Mouse (Mus musculus): Measurements from ENCODE around the gene Vwa3b. TPM values are rescaled to one million over a fixed set of nuclear protein-coding genes. Genes with fewer than 3 reads are reported as not detected.

Gene Vwa3b
- polyA plus RNA-seq, 1 experiment from 2014 or later = 0.29 TPM

- no peaks in the 10 kb centered on the region for H3K36me3 ChIP-seq
- no peak overlapping the region for H3K4me3 ChIP-seq
- WGBS = 88% methylated on average over 4 of the region's 4 CpGs
- H3K4me1 ChIP-seq (replicated peaks) = no peaks in the 10 kb centered on the region
- no peak overlapping the region for H3K27ac ChIP-seq
- no peak overlapping the region for H3K4me2 ChIP-seq
- ATAC-seq (replicated peaks; ENCODE audit: insufficient number of reproducible peaks, insufficient read depth, low FRiP score, low read depth) = no peak
- no peaks in the 10 kb centered on the region for H3K27me3 ChIP-seq
- H3K9ac ChIP-seq = no peak overlapping the region
- H3K9me3 ChIP-seq (replicated peaks) = no peaks in the 10 kb centered on the region
These were observed 71.7 kb downstream of the Vwa3b start for GRCm38 (mm10) chr1:37098094-37098555.

- Histone ChIP-seq H3K4me2 (no peak overlapping the region), H3K36me3 (no peaks in the 10 kb centered on the region), H3K27me3 (no peaks in the 10 kb centered on the region), H3K4me1 (replicated peaks) (no peaks in the 10 kb centered on the region), H3K4me3 (no peak overlapping the region), H3K9ac (no peak overlapping the region), H3K9me3 (replicated peaks) (no peaks in the 10 kb centered on the region), H3K27ac (no peak overlapping the region)
- ATAC-seq (replicated peaks; ENCODE audit: insufficient number of reproducible peaks, insufficient read depth, low FRiP score, low read depth) = no peak
- 80% methylated on average over 6 of the region's 6 CpGs for WGBS
These were observed 74.0 kb downstream of the Vwa3b start for GRCm38 (mm10) chr1:37100361-37100760.

- no peak for ATAC-seq (replicated peaks; ENCODE audit: insufficient number of reproducible peaks, insufficient read depth, low FRiP score, low read depth)
- Histone ChIP-seq H3K36me3 (no peaks in the 10 kb centered on the region), H3K4me3 (no peak overlapping the region), H3K4me1 (replicated peaks) (no peaks in the 10 kb centered on the region), H3K9me3 (replicated peaks) (no peaks in the 10 kb centered on the region), H3K27me3 (no peaks in the 10 kb centered on the region), H3K27ac (no peak overlapping the region), H3K4me2 (no peak overlapping the region), H3K9ac (no peak overlapping the region)
- 75% methylated on average over 8 of the region's 8 CpGs for WGBS
These were observed 74.6 kb downstream of the Vwa3b start for GRCm38 (mm10) chr1:37101016-37101415.

- Histone ChIP-seq H3K27me3 (no peaks in the 10 kb centered on the region), H3K36me3 (no peaks in the 10 kb centered on the region), H3K4me2 (no peak overlapping the region), H3K9me3 (replicated peaks) (no peaks in the 10 kb centered on the region), H3K4me3 (no peak overlapping the region), H3K9ac (no peak overlapping the region), H3K4me1 (replicated peaks) (no peaks in the 10 kb centered on the region), H3K27ac (no peak overlapping the region)
- 50% methylated on average over 2 of the region's 2 CpGs for WGBS
- ATAC-seq (replicated peaks; ENCODE audit: insufficient number of reproducible peaks, insufficient read depth, low FRiP score, low read depth) = no peak
These were observed 75.3 kb downstream of the Vwa3b start for GRCm38 (mm10) chr1:37101717-37102116.

GRCm38 (mm10) chr1:37105194-37105593, 78.8 kb downstream of the Vwa3b start:
- H3K27ac ChIP-seq = no peak overlapping the region
- no peak overlapping the region for H3K4me2 ChIP-seq
- H3K4me3 ChIP-seq = no peak overlapping the region
- H3K36me3 ChIP-seq = no peaks in the 10 kb centered on the region
- no peak for ATAC-seq (replicated peaks; ENCODE audit: insufficient number of reproducible peaks, insufficient read depth, low FRiP score, low read depth)
- H3K9ac ChIP-seq = no peak overlapping the region
- WGBS = 43% methylated on average over 3 of the region's 3 CpGs
- H3K27me3 ChIP-seq = no peaks in the 10 kb centered on the region
- H3K9me3 ChIP-seq (replicated peaks) = no peaks in the 10 kb centered on the region
- H3K4me1 ChIP-seq (replicated peaks) = peaks cover 4% of the 10 kb centered on the region; the same call in 1 of the 2 replicates

GRCm38 (mm10) chr1:37113781-37114180, 87.4 kb downstream of the Vwa3b start:
- Histone ChIP-seq H3K27ac (no peak overlapping the region), H3K27me3 (no peaks in the 10 kb centered on the region), H3K4me2 (no peak overlapping the region), H3K36me3 (no peaks in the 10 kb centered on the region), H3K4me3 (no peak overlapping the region), H3K9me3 (replicated peaks) (no peaks in the 10 kb centered on the region), H3K4me1 (replicated peaks) (no peaks in the 10 kb centered on the region), H3K9ac (no peak overlapping the region)
- WGBS = 62% methylated on average over 6 of the region's 6 CpGs
- no peak for ATAC-seq (replicated peaks; ENCODE audit: insufficient number of reproducible peaks, insufficient read depth, low FRiP score, low read depth)

- no peaks in the 10 kb centered on the region for H3K27me3 ChIP-seq
- ATAC-seq (replicated peaks; ENCODE audit: insufficient number of reproducible peaks, insufficient read depth, low FRiP score, low read depth) = no peak
- H3K9ac ChIP-seq = no peak overlapping the region
- H3K4me3 ChIP-seq = no peak overlapping the region
- WGBS = 83% methylated on average over 5 of the region's 5 CpGs
- H3K4me1 ChIP-seq (replicated peaks) = no peaks in the 10 kb centered on the region
- no peaks in the 10 kb centered on the region for H3K9me3 ChIP-seq (replicated peaks)
- H3K36me3 ChIP-seq = no peaks in the 10 kb centered on the region
- no peak overlapping the region for H3K27ac ChIP-seq
- no peak overlapping the region for H3K4me2 ChIP-seq
These were observed 89.5 kb downstream of the Vwa3b start for GRCm38 (mm10) chr1:37115847-37116246.

- no peak overlapping the region for H3K27ac ChIP-seq
These were observed 90.2 kb downstream of the Vwa3b start for GRCm38 (mm10) chr1:37116574-37116973.

GRCm38 (mm10) chr1:37117964-37118363, 91.6 kb downstream of the Vwa3b start:
- WGBS = 83% methylated on average over 5 of the region's 5 CpGs
- Histone ChIP-seq H3K9ac (no peak overlapping the region), H3K4me1 (replicated peaks) (no peaks in the 10 kb centered on the region), H3K4me2 (no peak overlapping the region), H3K27ac (no peak overlapping the region), H3K27me3 (no peaks in the 10 kb centered on the region), H3K36me3 (no peaks in the 10 kb centered on the region), H3K4me3 (no peak overlapping the region), H3K9me3 (replicated peaks) (no peaks in the 10 kb centered on the region)
- ATAC-seq (replicated peaks; ENCODE audit: insufficient number of reproducible peaks, insufficient read depth, low FRiP score, low read depth) = no peak

More at GRCm38 (mm10) chr1:37116574-37116973, 90.2 kb downstream of the Vwa3b start:
- no peak overlapping the region for H3K4me2 ChIP-seq
- WGBS = 74% methylated on average over 9 of the region's 9 CpGs
- H3K9me3 ChIP-seq (replicated peaks) = no peaks in the 10 kb centered on the region
- H3K27me3 ChIP-seq = no peaks in the 10 kb centered on the region
- ATAC-seq (replicated peaks; ENCODE audit: insufficient number of reproducible peaks, insufficient read depth, low FRiP score, low read depth) = no peak
- no peak overlapping the region for H3K9ac ChIP-seq
- no peaks in the 10 kb centered on the region for H3K36me3 ChIP-seq
- no peak overlapping the region for H3K4me3 ChIP-seq
- H3K4me1 ChIP-seq (replicated peaks) = no peaks in the 10 kb centered on the region

- H3K4me3 ChIP-seq = no peak overlapping the region
- no peak overlapping the region for H3K9ac ChIP-seq
- no peaks in the 10 kb centered on the region for H3K27me3 ChIP-seq
- no peaks in the 10 kb centered on the region for H3K9me3 ChIP-seq (replicated peaks)
- no peaks in the 10 kb centered on the region for H3K4me1 ChIP-seq (replicated peaks)
- no peak overlapping the region for H3K27ac ChIP-seq
- no peak overlapping the region for H3K4me2 ChIP-seq
- no peak for ATAC-seq (replicated peaks; ENCODE audit: insufficient number of reproducible peaks, insufficient read depth, low FRiP score, low read depth)
- H3K36me3 ChIP-seq = no peaks in the 10 kb centered on the region
- WGBS = 43% methylated on average over 4 of the region's 4 CpGs
These were observed 95.9 kb downstream of the Vwa3b start for GRCm38 (mm10) chr1:37122306-37122705.

GRCm38 (mm10) chr1:37122798-37123197, 96.4 kb downstream of the Vwa3b start:
- Histone ChIP-seq H3K27me3 (no peaks in the 10 kb centered on the region), H3K4me2 (no peak overlapping the region), H3K27ac (no peak overlapping the region), H3K9ac (no peak overlapping the region), H3K4me1 (replicated peaks) (no peaks in the 10 kb centered on the region), H3K9me3 (replicated peaks) (no peaks in the 10 kb centered on the region), H3K4me3 (no peak overlapping the region), H3K36me3 (no peaks in the 10 kb centered on the region)
- 69% methylated on average over 3 of the region's 3 CpGs for WGBS
- no peak for ATAC-seq (replicated peaks; ENCODE audit: insufficient number of reproducible peaks, insufficient read depth, low FRiP score, low read depth)

GRCm38 (mm10) chr1:37124696-37125349, 98.4 kb downstream of the Vwa3b start:
- no peak overlapping the region for H3K9ac ChIP-seq
- H3K4me2 ChIP-seq = no peak overlapping the region
- no peaks in the 10 kb centered on the region for H3K4me1 ChIP-seq (replicated peaks)
- H3K36me3 ChIP-seq = no peaks in the 10 kb centered on the region
- H3K4me3 ChIP-seq = no peak overlapping the region
- no peaks in the 10 kb centered on the region for H3K9me3 ChIP-seq (replicated peaks)
- WGBS = 56% methylated on average over 12 of the region's 12 CpGs
- ATAC-seq (replicated peaks; ENCODE audit: insufficient number of reproducible peaks, insufficient read depth, low FRiP score, low read depth) = no peak
- H3K27me3 ChIP-seq = no peaks in the 10 kb centered on the region
- no peak overlapping the region for H3K27ac ChIP-seq
